Mouse (Mus musculus): ENCODE data around the gene Klhl3.

DNA sequence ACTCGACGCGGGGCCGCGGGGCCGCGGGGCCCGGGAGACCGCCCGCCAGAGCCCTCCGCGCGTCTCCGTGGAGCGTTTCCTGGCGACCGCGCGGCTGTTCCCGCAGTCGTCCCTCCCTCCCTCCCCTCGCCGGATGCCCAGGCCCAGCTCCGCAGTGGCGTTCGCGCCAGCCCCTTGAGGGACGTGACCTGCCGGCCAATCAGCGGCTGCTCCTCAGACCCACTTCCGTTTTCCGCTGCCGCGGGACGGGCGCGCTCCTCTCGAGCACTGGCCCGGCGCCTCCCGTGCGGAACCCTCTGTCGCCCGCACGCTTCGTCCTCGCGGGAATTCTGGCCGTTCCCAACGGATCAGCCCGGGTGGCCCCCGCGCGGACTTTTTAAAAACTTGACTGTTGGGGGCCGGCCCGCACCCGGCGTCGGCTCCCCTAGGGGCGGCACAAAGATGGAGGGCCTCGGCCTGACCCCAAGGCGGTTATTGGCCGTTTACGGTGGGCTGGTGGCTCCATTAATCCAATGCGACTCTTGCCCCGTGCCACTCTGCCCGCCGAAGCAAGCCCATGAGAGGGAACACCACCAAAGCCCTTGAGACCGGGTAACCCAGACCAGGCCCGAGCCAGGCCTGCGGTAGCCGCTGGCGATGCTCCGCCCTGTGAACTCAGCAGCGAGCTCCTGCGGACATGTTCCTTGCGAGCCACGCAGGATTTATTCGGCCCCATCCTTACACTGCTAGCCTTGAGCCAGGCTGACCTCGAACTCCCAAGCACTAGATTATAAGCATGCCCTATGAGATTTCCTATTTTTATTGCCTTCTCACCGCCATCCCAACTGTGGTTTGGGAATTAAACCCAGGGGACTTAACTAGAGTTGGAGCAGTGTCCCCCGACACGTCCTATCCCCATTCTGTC, 15.6 kb upstream of the Klhl3 start:
- TF ChIP-seq CTCF (IDR thresholded peaks at IDR 0.05; ENCODE audit: borderline replicate concordance, insufficient read depth, low read depth, low read length) (no peak), POLR2A (IDR thresholded peaks at IDR 0.05; ENCODE audit: borderline replicate concordance, insufficient read depth, low read length) (peak; percentile 91)

All from cerebellum, adult 2 months (tissue).